Mouse (Mus musculus) stomach, postnatal 0 days (tissue): Measurements from ENCODE around the gene Hmox1.

Source experiments
- CTCF ChIP-seq: IDR thresholded peaks from 2 replicates; pipeline ENCODE4 v1.5.1; 2016; ENCODE audit warnings: antibody characterized with exemption, low read depth, mild to moderate bottlenecking, moderate library complexity
- EP300 ChIP-seq: optimal IDR thresholded peaks from 2 replicates; pipeline ENCODE3; 2016; ENCODE audit warnings: antibody characterized with exemption

- TF ChIP-seq CTCF: no peak
- TF ChIP-seq EP300: no peak
Measured at GRCm38 (mm10) chr8:75090781-75091365, 2.5 kb upstream of the Hmox1 start.
